Mouse (Mus musculus): ENCODE results near the gene Hectd3. TPM values are rescaled to one million over a fixed set of nuclear protein-coding genes. Genes with fewer than 3 reads are reported as not detected.

Gene Hectd3
- polyA plus RNA-seq, 1 experiment from 2014 or later: 18.6 TPM

Other genes starting within 250 kb of the Hectd3 start
- 22.6 and 30.4 TPM in 2 replicates for gene Toe1, start 187.7 kb upstream of the Hectd3 start, polyA plus RNA-seq (2014; fragmentation: Nextera tagmentation; extraction: Ambion mirVana)
- gene Mutyh, start 187.6 kb upstream of the Hectd3 start, polyA plus RNA-seq (2014; fragmentation: Nextera tagmentation; extraction: Ambion mirVana): 3.8 and 5.9 TPM in 2 replicates
- gene Hpdl, start 173.6 kb upstream of the Hectd3 start, polyA plus RNA-seq (2014; fragmentation: Nextera tagmentation; extraction: Ambion mirVana): 1.1 and 1.2 TPM in 2 replicates
- 7.7 and 9.2 TPM in 2 replicates for gene Zswim5, start 117.9 kb upstream of the Hectd3 start, polyA plus RNA-seq (2014; fragmentation: Nextera tagmentation; extraction: Ambion mirVana)
- 48.6 and 54.8 TPM in 2 replicates for gene Urod, start 904 bp upstream of the Hectd3 start, polyA plus RNA-seq (2014; fragmentation: Nextera tagmentation; extraction: Ambion mirVana)
- 49.7 and 52.0 TPM in 2 replicates for gene Eif2b3, start 24.1 kb downstream of the Hectd3 start, polyA plus RNA-seq (2014; fragmentation: Nextera tagmentation; extraction: Ambion mirVana)
- gene Ptch2, start 100.8 kb downstream of the Hectd3 start, polyA plus RNA-seq (2014; fragmentation: Nextera tagmentation; extraction: Ambion mirVana): 4.0 and 4.5 TPM in 2 replicates
- gene Btbd19, start 130.4 kb downstream of the Hectd3 start, polyA plus RNA-seq (2014; fragmentation: Nextera tagmentation; extraction: Ambion mirVana): 3.2 and 3.4 TPM in 2 replicates
- not detected in 2 replicates for gene Tctex1d4, start 131.5 kb downstream of the Hectd3 start, polyA plus RNA-seq (2014; fragmentation: Nextera tagmentation; extraction: Ambion mirVana)
- gene Plk3, start 138.6 kb downstream of the Hectd3 start, polyA plus RNA-seq (2014; fragmentation: Nextera tagmentation; extraction: Ambion mirVana): 15.7 and 17.5 TPM in 2 replicates
- 599 and 678 TPM in 2 replicates for gene Rps8, start 160.9 kb downstream of the Hectd3 start, polyA plus RNA-seq (2014; fragmentation: Nextera tagmentation; extraction: Ambion mirVana)
- gene Kif2c, start 187.3 kb downstream of the Hectd3 start, polyA plus RNA-seq (2014; fragmentation: Nextera tagmentation; extraction: Ambion mirVana): 7.2 and 16.0 TPM in 2 replicates

All from midbrain, embryonic 14.5 days (tissue).